Mouse (Mus musculus) lung, embryonic 14.5 days (tissue): Measurements from ENCODE around the gene Rps15. TPM values are rescaled to one million over a fixed set of nuclear protein-coding genes. Genes with fewer than 3 reads are reported as not detected.

ENCODE experiments used
- ATAC-seq: fragments of 200-750 bp; cut with Nextera tagmentation; 2 replicates; pipeline ENCODE4 v1.8.0; 2017; ENCODE audit warnings: mild to moderate bottlenecking, moderate TSS enrichment, moderate library complexity; ENCODE audit not compliant: insufficient read depth
- DNase-seq: peaks from one replicate; pipeline ENCODE4 v3.0.0-alpha.2; 2015
- H3K27ac ChIP-seq: fragments of 300-500 bp; sonication (generic); 2 replicates; pipeline ENCODE4 v1.5.1; 2014; ENCODE audit warnings: low read depth, mild to moderate bottlenecking, moderate library complexity
- H3K27me3 ChIP-seq: fragments of 300-500 bp; sonication (generic); 2 replicates; pipeline ENCODE4 v1.6.1; 2014; ENCODE audit warnings: low read length, control low read depth; ENCODE audit not compliant: insufficient read depth
- H3K36me3 ChIP-seq: fragments of 300-500 bp; sonication (generic); 2 replicates; pipeline ENCODE4 v1.6.1; 2014; ENCODE audit warnings: control low read depth; ENCODE audit not compliant: insufficient read depth
- H3K4me1 ChIP-seq: fragments of 300-500 bp; sonication (generic); 2 replicates; pipeline ENCODE4 v1.6.1; 2014; ENCODE audit warnings: antibody characterized with exemption, control low read depth; ENCODE audit not compliant: insufficient read depth
- H3K4me2 ChIP-seq: fragments of 300-500 bp; sonication (generic); 2 replicates; pipeline ENCODE4 v1.6.1; 2014; ENCODE audit warnings: mild to moderate bottlenecking
- H3K4me3 ChIP-seq: fragments of 300-500 bp; sonication (generic); 2 replicates; pipeline ENCODE4 v1.5.1; 2014; ENCODE audit warnings: low read depth, low read length
- H3K9ac ChIP-seq: fragments of 300-500 bp; sonication (generic); 2 replicates; pipeline ENCODE4 v1.6.1; 2014
- H3K9me3 ChIP-seq: fragments of 300-500 bp; sonication (generic); 2 replicates; pipeline ENCODE4 v1.6.1; 2016; ENCODE audit warnings: low read depth, low read length, control low read depth
- CTCF ChIP-seq: IDR thresholded peaks from 2 replicates; pipeline ENCODE4 v1.5.1; 2016; ENCODE audit warnings: antibody characterized with exemption, low read depth
- WGBS: fragments of 180-500 bp; shearing (Covaris S2); extraction: QIAGEN DNeasy Blood & Tissue Kit; methylation state at CpG from one replicate; pipeline ENCODE4 v1.1.7; 2014; 5-methylcytosine and 5-hydroxymethylcytosine counted together
- polyA plus RNA-seq: library from polyadenylated mRNA; unstranded; fragments of >200 nt; fragmentation: Nextera tagmentation; extraction: Ambion mirVana; gene quantifications from 2 replicates; pipeline ENCODE4 v1.2.1, GENCODE M21; 2014

Gene Rps15
- polyA plus RNA-seq, 1 experiment from 2014 or later: 1,192 TPM

DNA sequence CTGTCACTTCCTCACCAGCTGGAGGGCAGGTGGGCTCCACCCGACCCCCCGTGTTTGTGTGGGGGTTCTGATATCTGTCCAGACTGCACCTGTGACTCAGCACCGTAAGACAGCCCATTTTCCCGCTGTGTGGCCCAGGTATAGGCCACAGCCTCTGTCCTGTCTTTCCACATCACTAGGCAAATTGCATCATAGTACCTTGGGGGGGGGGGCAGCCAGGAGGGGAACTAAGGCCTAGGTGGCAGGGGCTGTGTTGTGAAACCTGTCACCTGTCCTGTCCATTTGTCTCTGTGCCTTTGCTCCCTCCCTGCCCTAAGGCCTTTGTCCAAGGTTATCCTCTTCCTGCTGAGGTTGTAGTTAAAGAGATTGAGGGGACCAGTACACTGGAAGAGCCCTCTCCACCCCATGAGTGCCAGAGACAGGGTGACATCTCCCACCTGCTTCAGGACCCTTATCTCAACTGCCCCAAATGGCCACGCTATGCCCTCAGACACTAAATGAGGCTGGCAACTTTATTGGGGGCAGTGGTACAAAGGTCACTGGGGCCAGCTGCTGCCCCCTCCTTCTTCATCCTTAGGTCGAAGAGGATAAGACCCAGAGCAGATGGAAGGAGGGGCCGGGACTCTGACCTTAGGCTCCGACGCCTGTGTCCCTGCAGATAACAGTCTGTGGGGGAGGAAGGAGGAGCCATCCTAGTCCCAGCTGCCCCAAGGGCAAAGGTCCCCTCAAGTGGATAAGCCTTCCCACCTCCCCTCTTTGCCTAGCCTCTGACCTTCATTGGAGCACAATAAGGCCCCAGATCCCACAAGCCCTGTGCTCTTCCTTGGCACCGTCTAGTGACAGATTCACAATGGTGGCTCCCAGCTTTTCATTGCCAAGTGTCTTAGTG lies 39.6 kb downstream of the Rps15 start:
- TF ChIP-seq CTCF: no peak
- Histone ChIP-seq H3K4me2 (peak overlapping the region; percentile 92), H3K4me1 (0 out of 2 replicates have a peak, but pooled peaks cover 9% of the 10 kb centered on the region), H3K9me3 (no peaks in the 10 kb centered on the region), H3K4me3 (no peak overlapping the region), H3K27ac (no peak overlapping the region), H3K27me3 (peaks cover 2% of the 10 kb centered on the region; the same call in 1 of the 2 replicates), H3K9ac (no peak overlapping the region), H3K36me3 (no peaks in the 10 kb centered on the region)
- ATAC-seq (no peak), DNase-seq (no peak)
- 41% methylated on average over 10 of the region's 10 CpGs for WGBS

- Histone ChIP-seq H3K36me3 (no peaks in the 10 kb centered on the region), H3K27me3 (peaks cover 2% of the 10 kb centered on the region; the same call in 1 of the 2 replicates), H3K4me2 (no peak overlapping the region), H3K27ac (no peak overlapping the region), H3K4me1 (0 out of 2 replicates have a peak, but pooled peaks cover 9% of the 10 kb centered on the region), H3K9ac (no peak overlapping the region), H3K4me3 (no peak overlapping the region), H3K9me3 (no peaks in the 10 kb centered on the region)
- no peak for TF ChIP-seq CTCF
- WGBS: 75% methylated on average over 5 of the region's 5 CpGs
- no peak for ATAC-seq
- DNase-seq: no peak
These were observed 40.3 kb downstream of the Rps15 start for GRCm38 (mm10) chr10:80332525-80332989.

GRCm38 (mm10) chr10:80336263-80336662 lies 44.0 kb downstream of the Rps15 start:
- Histone ChIP-seq H3K27me3 (peaks cover 11% of the 10 kb centered on the region), H3K27ac (no peak overlapping the region), H3K9ac (no peak overlapping the region), H3K4me2 (no peak overlapping the region), H3K36me3 (no peaks in the 10 kb centered on the region), H3K4me3 (no peak overlapping the region), H3K4me1 (no peaks in the 10 kb centered on the region), H3K9me3 (no peaks in the 10 kb centered on the region)
- DNase-seq (no peak), ATAC-seq (no peak)
- TF ChIP-seq CTCF: no peak
- WGBS: 89% methylated on average over 12 of the region's 12 CpGs

DNA sequence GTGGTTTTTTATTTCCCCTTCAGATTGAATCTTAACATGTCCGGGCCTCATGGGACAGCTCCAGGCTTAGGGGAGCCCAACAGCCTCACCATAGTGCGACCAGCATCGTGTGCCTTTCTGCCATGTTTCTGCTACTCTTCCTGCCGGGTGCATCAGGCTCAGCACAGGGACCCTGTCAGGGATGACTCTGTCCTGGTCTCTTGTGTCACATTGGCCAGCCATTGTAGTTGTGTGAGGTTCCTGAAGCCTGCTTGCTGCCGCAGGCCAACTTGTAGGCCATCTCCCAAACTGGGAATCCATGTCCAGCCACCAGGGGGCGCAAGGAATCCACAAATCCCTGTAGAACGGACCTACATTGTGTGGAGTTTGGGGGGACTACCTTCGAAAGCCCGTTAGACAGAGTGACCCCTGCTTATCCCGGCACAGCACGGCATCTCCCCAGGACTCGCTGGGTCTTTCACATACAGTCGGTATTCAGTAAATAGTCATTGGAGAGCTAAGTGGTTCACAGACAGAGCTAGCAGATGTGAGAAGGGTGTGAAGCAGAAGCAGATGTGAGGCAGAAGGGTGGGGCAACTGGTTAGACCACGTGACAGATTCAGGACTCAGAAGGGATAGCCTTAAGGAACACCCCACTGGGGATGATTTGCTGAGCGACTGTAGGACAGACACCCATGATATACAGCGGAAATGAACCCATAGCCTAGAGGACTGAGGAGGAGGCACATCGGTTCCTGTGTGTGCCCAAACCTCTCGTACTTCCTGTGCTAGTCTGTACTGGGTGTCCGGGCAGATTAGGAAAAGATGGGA lies 47.9 kb downstream of the Rps15 start:
- H3K27me3 ChIP-seq: peaks cover 49% of the 10 kb centered on the region
- H3K9me3 ChIP-seq: no peaks in the 10 kb centered on the region
- H3K4me1 ChIP-seq: peaks cover 7% of the 10 kb centered on the region; the same call in 1 of the 2 replicates
- 20% methylated on average over 19 of the region's 19 CpGs for WGBS
- peak; percentile 97 for TF ChIP-seq CTCF
- H3K4me2 ChIP-seq: no peak overlapping the region
- ATAC-seq: 0 out of 2 replicates have a peak, but pooled peaks have one; percentile 4
- H3K4me3 ChIP-seq: no peak overlapping the region
- no peaks in the 10 kb centered on the region for H3K36me3 ChIP-seq
- peak; percentile 94 for DNase-seq
- H3K27ac ChIP-seq: no peak overlapping the region
- peak overlapping the region; percentile 23; the same call in 1 of the 2 replicates for H3K9ac ChIP-seq

- Histone ChIP-seq H3K4me1 (peaks cover 7% of the 10 kb centered on the region; the same call in 1 of the 2 replicates), H3K36me3 (no peaks in the 10 kb centered on the region), H3K4me2 (no peak overlapping the region), H3K27me3 (peaks cover 58% of the 10 kb centered on the region), H3K4me3 (peak overlapping the region; percentile 34; the same call in 1 of the 2 replicates), H3K9ac (no peak overlapping the region), H3K9me3 (no peaks in the 10 kb centered on the region), H3K27ac (no peak overlapping the region)
- DNase-seq (no peak), ATAC-seq (no peak)
- 19% methylated on average over 21 of the region's 21 CpGs for WGBS
- no peak for TF ChIP-seq CTCF
These were observed 48.8 kb downstream of the Rps15 start for GRCm38 (mm10) chr10:80341026-80341425.

DNA sequence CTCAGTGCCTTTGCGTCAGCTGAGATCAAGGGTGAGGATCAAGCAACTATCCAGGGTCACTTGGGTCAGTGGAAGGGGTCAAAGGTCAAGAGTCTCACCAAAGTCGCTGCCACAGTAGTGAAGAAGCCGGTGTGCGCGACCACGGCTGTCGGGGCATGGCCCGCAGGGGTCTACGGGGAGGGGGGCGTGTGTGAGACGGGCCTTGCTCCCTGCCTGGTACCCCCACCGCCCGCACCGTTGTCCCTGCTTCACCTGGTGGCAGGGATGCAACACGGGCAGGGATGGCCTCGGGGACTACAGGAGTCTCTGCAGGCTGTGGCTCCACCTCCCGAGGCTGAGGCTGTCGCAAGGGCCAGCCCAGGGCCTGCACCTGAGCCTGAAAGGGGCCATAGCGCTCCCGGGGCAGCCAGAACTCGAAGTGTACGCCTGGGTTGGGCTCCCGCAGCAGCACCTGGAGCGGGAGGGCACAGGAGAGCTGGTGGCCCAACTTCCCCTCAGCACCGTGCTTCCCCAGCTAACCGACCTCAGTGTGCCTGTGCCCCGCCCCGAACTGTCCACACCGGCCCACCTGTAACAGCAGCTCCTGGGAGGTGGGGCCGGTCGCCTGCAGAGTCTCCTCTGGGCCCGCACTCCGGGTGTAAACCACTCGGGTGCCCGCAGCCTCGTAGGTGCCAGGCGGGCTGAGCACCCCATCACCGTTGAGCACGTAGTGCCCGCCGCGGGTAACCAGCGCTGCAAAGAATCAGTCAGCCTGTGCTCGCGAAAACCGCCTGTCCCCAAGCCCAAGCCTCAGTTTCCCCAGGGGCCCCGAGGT lies 49.4 kb downstream of the Rps15 start:
- Histone ChIP-seq H3K4me1 (peaks cover 7% of the 10 kb centered on the region; the same call in 1 of the 2 replicates), H3K27ac (no peak overlapping the region), H3K36me3 (no peaks in the 10 kb centered on the region), H3K9me3 (no peaks in the 10 kb centered on the region), H3K4me2 (peak overlapping the region; percentile 59), H3K4me3 (peak overlapping the region; percentile 34), H3K9ac (no peak overlapping the region; the same call in 1 of the 2 replicates), H3K27me3 (peaks cover 64% of the 10 kb centered on the region)
- TF ChIP-seq CTCF: no peak
- ATAC-seq: no peak
- no peak for DNase-seq
- 3% methylated on average over 47 of the region's 47 CpGs for WGBS
